Mouse (Mus musculus) brain, embryonic 14.5 days (tissue): ENCODE measurements around the gene Tdrd12.
A peak's percentile ranks its signal among the peaks of the same experiment; 100 is the strongest.

Experiments
- CTCF ChIP-seq: fragments of 200-500 bp; IDR thresholded peaks from 2 replicates; pipeline ENCODE4 v1.5.1; 2012; ENCODE audit warnings: inconsistent platforms, mild to moderate bottlenecking, moderate library complexity, borderline replicate concordance; ENCODE audit not compliant: insufficient read depth, insufficient read length; ENCODE audit errors: extremely low read depth
- POLR2A ChIP-seq: fragments of 200-500 bp; IDR thresholded peaks from 2 replicates; pipeline ENCODE4 v1.6.1; 2012; ENCODE audit warnings: mild to moderate bottlenecking, inconsistent platforms, borderline replicate concordance; ENCODE audit not compliant: poor library complexity, insufficient read depth, insufficient read length, severe bottlenecking; ENCODE audit errors: extremely low read depth

DNA sequence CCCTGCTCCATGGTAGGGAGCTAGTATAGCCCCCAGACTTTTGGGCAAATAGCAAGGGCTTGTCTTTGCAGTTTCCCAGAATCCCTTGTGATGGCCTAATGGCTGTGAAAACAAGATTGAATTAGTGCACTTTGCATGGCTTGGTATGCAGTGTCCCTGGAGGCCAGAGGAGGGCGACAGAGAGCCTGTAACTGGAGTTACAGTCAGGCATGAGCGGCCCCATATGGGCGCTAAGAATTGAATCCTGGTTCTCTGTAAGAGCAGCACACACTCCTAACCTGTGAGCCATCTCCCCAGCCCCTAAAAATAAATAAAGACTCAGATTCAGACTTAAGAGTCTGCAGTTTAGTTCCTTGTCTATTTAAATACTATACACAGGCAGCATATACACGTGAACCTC is 42.3 kb upstream of the Tdrd12 start:
- TF ChIP-seq CTCF (peak; percentile 65), POLR2A (no peak)
